Mouse (Mus musculus): Measurements from ENCODE around the gene Itga1. TPM values are rescaled to one million over a fixed set of nuclear protein-coding genes. Genes with fewer than 3 reads are reported as not detected.

Gene Itga1
- total and polyA plus RNA-seq, 3 experiments: not detected

- no peak for DNase-seq (ENCODE audit: low read depth, low spot score)
- TF ChIP-seq EP300 (IDR thresholded peaks at IDR 0.05; ENCODE audit: low read depth in 1 of 2, low read length in 2 of 2): no peak
- TF ChIP-seq TCF12 (IDR thresholded peaks at IDR 0.05; ENCODE audit: low read depth, low read length): no peak
- no peak for TF ChIP-seq CTCF (IDR thresholded peaks at IDR 0.05 in 2 of 3, conservative IDR thresholded peaks at IDR 0.05 in 1 of 3; ENCODE audit: control insufficient read depth in 1 of 3, insufficient read depth in 1 of 3, low read depth in 2 of 3, low read length in 3 of 3, poor library complexity in 1 of 3, severe bottlenecking in 1 of 3)
- Histone ChIP-seq H3K9ac (ENCODE audit: control insufficient read depth, low read depth, low read length, poor library complexity, severe bottlenecking) (no peak overlapping the region), H3K9me3 (replicated peaks; ENCODE audit: insufficient read depth, low read length) (no peaks in the 10 kb centered on the region), H3K4me3 (ENCODE audit: control insufficient read depth in 1 of 2, insufficient read depth in 1 of 2, low read depth in 2 of 2, low read length in 2 of 2) (no peak overlapping the region), H3K36me3 (ENCODE audit: control insufficient read depth in 1 of 2, insufficient read depth in 2 of 2, low read length in 2 of 2) (no peaks in the 10 kb centered on the region), H3K27me3 (ENCODE audit: control insufficient read depth in 1 of 2, insufficient read depth in 2 of 2, low read length in 2 of 2) (no peaks in the 10 kb centered on the region), H3K27ac (ENCODE audit: control insufficient read depth, low read depth, low read length) (no peak overlapping the region), H3K79me2 (ENCODE audit: control insufficient read depth, insufficient read depth, low read length, poor library complexity) (no peaks in the 10 kb centered on the region), H3K4me1 (ENCODE audit: control insufficient read depth in 1 of 2, insufficient read depth in 2 of 2, low read length in 2 of 2) (no peaks in the 10 kb centered on the region)
Measured at GRCm38 (mm10) chr13:115096965-115097364, 4.8 kb downstream of the Itga1 start.

- TF ChIP-seq GABPA (IDR thresholded peaks at IDR 0.05; ENCODE audit: low read depth, low read length) (no peak), TBP (IDR thresholded peaks at IDR 0.05; ENCODE audit: low read depth, low read length) (no peak)
- Histone ChIP-seq H3K9ac (ENCODE audit: control insufficient read depth, low read depth, low read length, poor library complexity, severe bottlenecking) (no peak overlapping the region), H3K9me3 (replicated peaks; ENCODE audit: insufficient read depth, low read length) (no peaks in the 10 kb centered on the region), H3K4me3 (ENCODE audit: control insufficient read depth in 1 of 2, insufficient read depth in 1 of 2, low read depth in 2 of 2, low read length in 2 of 2) (no peak overlapping the region), H3K36me3 (ENCODE audit: control insufficient read depth in 1 of 2, insufficient read depth in 2 of 2, low read length in 2 of 2) (peaks cover 0 to 2% of the 10 kb centered on the region in 2 experiments; a peak in 1 of 4 replicates), H3K4me1 (ENCODE audit: control insufficient read depth in 1 of 2, insufficient read depth in 2 of 2, low read length in 2 of 2) (peaks cover 0 to 2% of the 10 kb centered on the region in 2 experiments; a peak in 1 of 4 replicates), H3K27me3 (ENCODE audit: control insufficient read depth in 1 of 2, insufficient read depth in 2 of 2, low read length in 2 of 2) (no peaks in the 10 kb centered on the region), H3K27ac (ENCODE audit: control insufficient read depth, low read depth, low read length) (no peak overlapping the region), H3K79me2 (ENCODE audit: control insufficient read depth, insufficient read depth, low read length, poor library complexity) (no peaks in the 10 kb centered on the region)
- no peak for DNase-seq (ENCODE audit: low read depth, low spot score)
Measured at GRCm38 (mm10) chr13:115096216-115096615, 5.5 kb downstream of the Itga1 start.

- peaks cover 0 to 2% of the 10 kb centered on the region in 2 experiments; a peak in 1 of 4 replicates for H3K4me1 ChIP-seq (ENCODE audit: control insufficient read depth in 1 of 2, insufficient read depth in 2 of 2, low read length in 2 of 2)
- no peaks in the 10 kb centered on the region for H3K9me3 ChIP-seq (replicated peaks; ENCODE audit: insufficient read depth, low read length)
- H3K27ac ChIP-seq (ENCODE audit: control insufficient read depth, low read depth, low read length): no peak overlapping the region
- H3K79me2 ChIP-seq (ENCODE audit: control insufficient read depth, insufficient read depth, low read length, poor library complexity): no peaks in the 10 kb centered on the region; the same call in 1 of the 2 replicates
- peaks cover 0 to 2% of the 10 kb centered on the region in 2 experiments; a peak in 1 of 4 replicates for H3K36me3 ChIP-seq (ENCODE audit: control insufficient read depth in 1 of 2, insufficient read depth in 2 of 2, low read length in 2 of 2)
- H3K27me3 ChIP-seq (ENCODE audit: control insufficient read depth in 1 of 2, insufficient read depth in 2 of 2, low read length in 2 of 2): no peaks in the 10 kb centered on the region
- no peak for DNase-seq (ENCODE audit: low read depth, low spot score)
- TF ChIP-seq MAX (IDR thresholded peaks at IDR 0.05; ENCODE audit: low read length) (no peak), KAT2A (conservative IDR thresholded peaks at IDR 0.05; ENCODE audit: low read depth, low read length) (no peak), ELF1 (IDR thresholded peaks at IDR 0.05; ENCODE audit: low read depth, low read length) (no peak), RAD21 (IDR thresholded peaks at IDR 0.05; ENCODE audit: low read depth, low read length) (no peak), ZNF384 (IDR thresholded peaks at IDR 0.05; ENCODE audit: low read depth, low read length) (no peak), ZC3H11A (IDR thresholded peaks at IDR 0.05; ENCODE audit: low read depth, low read length) (no peak), UBTF (IDR thresholded peaks at IDR 0.05; ENCODE audit: borderline replicate concordance, insufficient read depth, low read depth, low read length) (no peak), MAFK (IDR thresholded peaks at IDR 0.05; ENCODE audit: borderline replicate concordance, low read depth, low read length) (no peak)
- no peak overlapping the region for H3K9ac ChIP-seq (ENCODE audit: control insufficient read depth, low read depth, low read length, poor library complexity, severe bottlenecking)
- H3K4me3 ChIP-seq (ENCODE audit: control insufficient read depth in 1 of 2, insufficient read depth in 1 of 2, low read depth in 2 of 2, low read length in 2 of 2): no peak overlapping the region
Measured at GRCm38 (mm10) chr13:115095392-115095791, 6.4 kb downstream of the Itga1 start.
